Mouse (Mus musculus): ENCODE measurements around the gene Flt3l. TPM values are rescaled to one million over a fixed set of nuclear protein-coding genes. Genes with fewer than 3 reads are reported as not detected.

The Flt3l gene
- polyA plus RNA-seq, 1 experiment = 17.1 TPM

DNA sequence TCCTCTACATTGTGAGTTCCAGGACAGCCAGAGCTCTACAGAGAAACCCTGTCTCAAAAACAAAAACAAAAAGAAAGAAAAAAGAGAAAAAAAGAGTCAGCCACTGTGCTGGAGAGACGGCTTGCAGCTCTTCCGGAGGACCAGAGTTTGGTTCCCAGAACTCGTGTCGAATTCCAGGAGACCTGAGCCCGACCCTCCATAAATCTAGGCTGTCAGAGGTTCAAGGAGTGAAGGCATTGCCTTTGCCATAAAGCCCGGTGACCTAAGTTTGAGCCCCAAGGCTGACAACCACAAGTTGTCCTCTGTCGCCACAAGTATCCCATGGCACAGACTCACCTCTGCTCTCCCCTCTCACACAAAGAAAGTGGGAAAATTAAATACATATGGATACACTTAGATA, 42.1 kb downstream of the Flt3l start:
- Histone ChIP-seq H3K4me1 (ENCODE audit: control insufficient read depth, insufficient read depth, low read length) (peaks cover 5% of the 10 kb centered on the region; the same call in 1 of the 2 replicates), H3K27ac (ENCODE audit: insufficient read depth, low read length) (no peak overlapping the region)

DNA sequence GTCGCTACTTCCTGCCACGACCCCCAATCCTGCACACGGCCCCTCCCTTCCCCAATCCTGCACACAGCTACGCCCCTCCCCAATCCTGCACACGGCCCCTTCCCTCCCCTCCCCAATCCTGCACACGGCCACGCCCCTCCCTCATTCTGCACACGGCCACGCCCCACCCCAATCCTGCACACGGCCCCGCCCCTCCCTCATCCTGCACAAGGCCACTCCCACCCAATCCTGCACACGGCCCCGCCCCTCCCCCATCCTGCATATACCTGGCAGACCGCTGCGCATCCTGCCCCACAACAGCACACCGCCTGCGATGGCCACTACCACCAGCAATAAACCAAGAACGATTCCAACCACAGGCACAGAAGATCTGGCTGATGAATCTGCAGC, 42.7 kb downstream of the Flt3l start:
- TF ChIP-seq CTCF (IDR thresholded peaks at IDR 0.05; ENCODE audit: borderline replicate concordance, insufficient read depth, low read length) (no peak), POLR2A (IDR thresholded peaks at IDR 0.05; ENCODE audit: low read depth, low read length) (no peak)
- Histone ChIP-seq H3K4me1 (ENCODE audit: control insufficient read depth, insufficient read depth, low read length) (peaks cover 5% of the 10 kb centered on the region; the same call in 1 of the 2 replicates), H3K27ac (ENCODE audit: insufficient read depth, low read length) (no peak overlapping the region), H3K4me3 (ENCODE audit: insufficient read depth, low read length) (no peak overlapping the region)

More for the DNA sequence above, 42.1 kb downstream of the Flt3l start:
- H3K4me3 ChIP-seq (ENCODE audit: insufficient read depth, low read length) = no peak overlapping the region
- TF ChIP-seq CTCF (IDR thresholded peaks at IDR 0.05; ENCODE audit: borderline replicate concordance, insufficient read depth, low read length) = no peak
- no peak for TF ChIP-seq POLR2A (IDR thresholded peaks at IDR 0.05; ENCODE audit: low read depth, low read length)

DNA sequence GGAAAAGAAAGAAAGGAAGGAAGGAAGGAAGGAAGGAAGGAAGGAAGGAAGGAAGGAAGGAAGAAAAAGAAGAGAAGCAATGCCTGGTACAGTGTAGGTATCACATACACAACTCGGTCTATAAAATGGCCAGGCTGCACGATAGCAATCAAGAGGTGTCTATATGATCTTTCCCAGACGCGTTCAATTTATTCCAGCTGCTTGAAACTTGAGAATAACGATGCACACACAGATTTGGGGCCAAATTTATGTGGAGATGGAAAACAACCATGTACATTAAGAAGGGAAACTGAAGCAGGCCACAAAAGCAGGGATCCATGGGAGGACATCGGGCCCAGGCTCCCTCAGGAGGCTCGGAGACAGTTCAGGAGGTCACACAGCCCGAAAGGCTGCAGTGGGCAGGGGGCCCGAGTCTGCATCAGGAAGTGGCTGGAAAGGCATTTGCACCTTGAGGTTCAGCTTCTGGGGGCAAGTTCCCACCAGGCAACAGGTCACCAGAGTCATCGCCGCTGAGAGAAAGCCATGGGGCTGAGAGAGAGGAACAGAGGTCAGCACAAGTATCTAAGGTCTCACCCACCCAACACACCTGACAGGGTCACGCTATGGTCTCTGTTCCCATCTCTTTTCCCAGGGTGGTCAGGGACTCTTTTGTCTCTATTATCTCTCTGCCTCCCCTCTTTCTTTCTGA, 43.3 kb downstream of the Flt3l start:
- Histone ChIP-seq H3K4me1 (ENCODE audit: control insufficient read depth, insufficient read depth, low read length) (peaks cover 5% of the 10 kb centered on the region; the same call in 1 of the 2 replicates), H3K27ac (ENCODE audit: insufficient read depth, low read length) (0 out of 2 replicates have a peak overlapping the region, but pooled peaks have one; percentile 35), H3K4me3 (ENCODE audit: insufficient read depth, low read length) (no peak overlapping the region)
- TF ChIP-seq CTCF (IDR thresholded peaks at IDR 0.05; ENCODE audit: borderline replicate concordance, insufficient read depth, low read length) = no peak
- no peak; the same call in 1 of the 2 replicates for TF ChIP-seq POLR2A (IDR thresholded peaks at IDR 0.05; ENCODE audit: low read depth, low read length)

DNA sequence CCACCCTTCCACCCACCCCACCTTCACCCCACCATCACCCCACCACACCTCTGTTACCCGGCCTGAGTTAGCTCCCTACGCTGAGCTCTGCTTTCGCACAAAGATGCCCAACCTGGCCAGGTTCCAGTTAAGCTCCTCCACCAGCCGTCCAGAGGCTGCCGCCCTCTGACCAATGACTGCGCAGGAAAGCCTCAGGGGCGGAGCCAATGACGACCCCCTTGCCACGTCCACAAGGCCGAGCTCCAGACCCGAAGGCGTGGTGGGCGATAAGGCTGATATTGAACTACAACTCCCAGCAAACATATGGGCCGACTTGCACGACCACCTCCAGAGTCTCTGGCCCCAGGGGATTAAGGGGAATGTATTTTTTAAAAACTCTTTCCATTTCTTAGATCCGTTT, 44.2 kb downstream of the Flt3l start, which contains the start of gene Rcn3:
TSS of gene Rcn3 (minus strand) at position 174 of the 400 bp plus-strand sequence.
- Histone ChIP-seq H3K4me1 (ENCODE audit: control insufficient read depth, insufficient read depth, low read length) (peaks cover 5% of the 10 kb centered on the region; the same call in 1 of the 2 replicates), H3K27ac (ENCODE audit: insufficient read depth, low read length) (peak within 1 kb of the TSS; percentile 85), H3K4me3 (ENCODE audit: insufficient read depth, low read length) (peak within 1 kb of the TSS; percentile 60)
- peak; percentile 93 for TF ChIP-seq POLR2A (IDR thresholded peaks at IDR 0.05; ENCODE audit: low read depth, low read length)
- no peak for TF ChIP-seq CTCF (IDR thresholded peaks at IDR 0.05; ENCODE audit: borderline replicate concordance, insufficient read depth, low read length)

DNA sequence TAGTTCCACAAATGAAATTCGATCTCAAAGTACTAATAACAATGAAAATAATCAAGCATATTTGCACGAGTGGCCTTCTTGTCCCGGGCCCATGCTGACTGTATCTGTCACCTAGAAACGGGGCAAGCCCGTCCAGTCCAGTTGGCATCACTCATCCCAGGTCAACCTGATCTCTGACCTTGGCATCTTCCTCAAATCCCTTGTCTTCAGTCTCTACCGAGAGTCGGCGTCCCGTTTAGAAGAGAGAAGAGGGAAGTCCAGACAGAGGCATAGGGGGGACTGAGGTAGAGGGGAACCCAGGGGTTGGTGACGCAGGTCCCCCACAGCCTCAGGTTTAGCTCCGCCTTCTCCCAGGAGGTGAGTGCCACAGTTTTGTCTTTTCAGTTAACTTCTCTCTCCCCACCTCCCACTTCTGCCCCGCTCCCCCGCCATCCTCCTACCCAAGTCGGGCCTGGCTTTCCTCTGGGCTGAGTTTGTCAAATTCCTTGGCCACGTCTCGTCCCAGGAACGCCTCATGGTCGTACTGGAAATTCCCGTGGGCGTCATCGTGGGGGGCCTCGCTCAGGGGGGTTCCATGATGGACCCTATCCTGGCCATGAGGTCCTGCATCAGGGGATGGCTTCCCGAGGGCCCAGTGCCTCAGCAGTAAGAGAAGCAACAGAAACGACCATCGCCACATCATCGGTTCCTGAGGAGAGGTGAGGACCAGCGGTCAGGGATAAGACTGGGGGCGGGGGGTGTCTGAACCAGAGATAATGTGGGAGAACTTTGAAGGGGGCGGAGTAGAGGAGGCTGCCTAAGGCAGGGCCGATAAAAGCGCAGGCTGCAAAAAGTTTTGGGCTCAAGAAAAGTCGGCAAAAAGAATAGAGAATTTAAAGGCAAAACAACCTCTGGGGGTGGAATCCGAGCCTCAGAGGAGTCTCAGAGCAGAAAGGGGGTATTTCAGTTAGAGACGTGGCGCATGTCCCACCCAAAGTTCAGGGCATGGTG, 44.9 kb downstream of the Flt3l start:
- H3K4me1 ChIP-seq (ENCODE audit: control insufficient read depth, insufficient read depth, low read length) = peaks cover 5% of the 10 kb centered on the region; the same call in 1 of the 2 replicates
- H3K4me3 ChIP-seq (ENCODE audit: insufficient read depth, low read length) = peak overlapping the region; percentile 60
- TF ChIP-seq POLR2A (IDR thresholded peaks at IDR 0.05; ENCODE audit: low read depth, low read length) = peak; percentile 36
- no peak for TF ChIP-seq CTCF (IDR thresholded peaks at IDR 0.05; ENCODE audit: borderline replicate concordance, insufficient read depth, low read length)
- peak overlapping the region; percentile 85 for H3K27ac ChIP-seq (ENCODE audit: insufficient read depth, low read length)

DNA sequence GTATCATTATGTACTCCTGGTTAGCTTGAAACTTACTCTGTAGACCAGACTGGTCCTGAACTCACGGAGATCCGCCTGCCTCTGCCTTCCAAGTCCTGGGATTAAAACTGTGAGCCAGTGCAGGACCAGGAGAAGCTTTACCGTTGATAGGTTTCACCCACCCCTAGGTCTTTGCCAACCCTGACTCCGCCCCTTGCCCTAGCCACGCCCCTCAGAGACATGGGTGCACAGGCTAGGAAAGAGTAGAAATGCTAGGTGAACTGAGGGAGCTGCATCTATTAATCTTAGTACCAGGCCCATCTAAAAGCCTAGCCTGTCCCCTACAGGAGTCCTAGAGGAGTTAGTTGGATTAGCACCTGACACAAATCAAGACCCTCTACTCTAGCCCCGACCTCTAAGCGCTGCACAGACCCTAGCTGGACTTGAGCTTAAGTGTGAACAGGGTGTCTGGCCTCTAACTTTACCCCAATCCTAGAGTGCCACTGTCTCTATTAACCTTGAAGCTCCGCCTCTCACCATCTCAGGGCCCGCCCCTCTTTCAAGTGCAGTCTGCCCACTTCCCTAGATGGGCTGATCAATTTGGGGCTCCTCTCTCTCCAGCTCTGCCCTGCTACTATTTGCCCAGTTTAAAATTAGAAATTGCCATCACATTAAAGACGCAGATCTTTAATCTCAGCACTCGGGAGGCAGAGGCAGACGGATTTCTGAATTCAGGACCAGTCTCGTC, 45.8 kb downstream of the Flt3l start:
- Histone ChIP-seq H3K27ac (ENCODE audit: insufficient read depth, low read length) (peak overlapping the region; percentile 85), H3K4me3 (ENCODE audit: insufficient read depth, low read length) (peak overlapping the region; percentile 60), H3K4me1 (ENCODE audit: control insufficient read depth, insufficient read depth, low read length) (peaks cover 5% of the 10 kb centered on the region; the same call in 1 of the 2 replicates)
- TF ChIP-seq POLR2A (IDR thresholded peaks at IDR 0.05; ENCODE audit: low read depth, low read length) (peak; percentile 27; the same call in 1 of the 2 replicates), CTCF (IDR thresholded peaks at IDR 0.05; ENCODE audit: borderline replicate concordance, insufficient read depth, low read length) (no peak)

DNA sequence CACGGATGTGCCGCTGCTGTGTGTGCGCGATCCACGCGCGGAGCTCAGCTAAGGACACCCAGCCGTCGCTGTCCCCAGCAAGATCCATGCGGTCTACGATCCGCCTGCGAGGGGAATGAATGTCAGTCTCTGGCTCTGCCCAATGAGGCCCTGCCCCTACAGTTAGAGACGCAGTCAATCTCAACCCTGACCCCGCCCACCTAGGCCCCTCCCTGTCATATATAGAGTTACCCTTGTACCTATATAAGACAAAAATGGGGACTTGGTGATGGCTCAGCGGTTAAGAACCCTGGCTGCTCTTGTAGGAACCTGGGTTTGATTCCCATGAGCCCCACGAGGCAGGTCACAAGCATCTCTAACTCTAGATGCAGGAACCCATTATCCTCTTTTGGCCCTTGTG, 47.6 kb downstream of the Flt3l start:
- no peak overlapping the region for H3K27ac ChIP-seq (ENCODE audit: insufficient read depth, low read length)
- no peak overlapping the region for H3K4me3 ChIP-seq (ENCODE audit: insufficient read depth, low read length)
- peaks cover 5% of the 10 kb centered on the region; the same call in 1 of the 2 replicates for H3K4me1 ChIP-seq (ENCODE audit: control insufficient read depth, insufficient read depth, low read length)
- TF ChIP-seq CTCF (IDR thresholded peaks at IDR 0.05; ENCODE audit: borderline replicate concordance, insufficient read depth, low read length) (no peak), POLR2A (IDR thresholded peaks at IDR 0.05; ENCODE audit: low read depth, low read length) (no peak)

DNA sequence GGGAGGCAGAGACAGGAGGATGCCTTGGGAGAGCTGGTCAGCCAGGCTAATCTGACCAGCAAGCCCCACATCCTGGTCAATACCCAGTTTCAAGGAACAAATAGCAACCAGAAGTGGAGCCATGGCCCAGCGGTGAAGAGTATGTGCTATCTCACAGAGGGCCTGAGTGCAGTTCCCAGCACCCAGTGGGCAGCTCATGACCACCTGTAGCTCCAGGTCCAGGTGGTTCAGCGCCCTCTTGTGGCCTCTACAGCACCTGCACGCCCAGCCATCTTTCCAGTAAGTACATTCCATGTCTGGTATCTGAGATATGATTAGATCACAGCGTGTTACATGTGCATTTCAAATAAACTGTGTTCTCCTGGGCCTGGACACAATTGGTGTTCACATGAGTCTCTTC, 50.1 kb downstream of the Flt3l start:
- no peak for TF ChIP-seq POLR2A (IDR thresholded peaks at IDR 0.05; ENCODE audit: low read depth, low read length)
- peak; percentile 39; the same call in 1 of the 2 replicates for TF ChIP-seq CTCF (IDR thresholded peaks at IDR 0.05; ENCODE audit: borderline replicate concordance, insufficient read depth, low read length)
- H3K4me1 ChIP-seq (ENCODE audit: control insufficient read depth, insufficient read depth, low read length) = 0 out of 2 replicates have a peak, but pooled peaks cover 4% of the 10 kb centered on the region
- H3K4me3 ChIP-seq (ENCODE audit: insufficient read depth, low read length) = no peak overlapping the region
- H3K27ac ChIP-seq (ENCODE audit: insufficient read depth, low read length) = no peak overlapping the region
